Mouse (Mus musculus) megakaryocyte, embryonic 14.5 days (primary cell): Measurements from ENCODE around the gene Ric8b.

Source experiments
- FLI1 ChIP-seq: IDR thresholded peaks from 2 replicates; pipeline ENCODE4 v1.6.1; 2012; ENCODE audit warnings: low read length, inconsistent platforms, mixed read lengths
- GATA1 ChIP-seq: IDR thresholded peaks from 3 replicates; pipeline ENCODE4 v1.6.1; 2012; ENCODE audit warnings: mixed read lengths, low read length, inconsistent platforms, borderline replicate concordance

GRCm38 (mm10) chr10:84871921-84872320 is 45.5 kb upstream of the Ric8b start:
- TF ChIP-seq GATA1 = no peak
- TF ChIP-seq FLI1 = no peak
